Mouse (Mus musculus): ENCODE measurements around the gene Cldn20.

Gene Cldn20

DNA sequence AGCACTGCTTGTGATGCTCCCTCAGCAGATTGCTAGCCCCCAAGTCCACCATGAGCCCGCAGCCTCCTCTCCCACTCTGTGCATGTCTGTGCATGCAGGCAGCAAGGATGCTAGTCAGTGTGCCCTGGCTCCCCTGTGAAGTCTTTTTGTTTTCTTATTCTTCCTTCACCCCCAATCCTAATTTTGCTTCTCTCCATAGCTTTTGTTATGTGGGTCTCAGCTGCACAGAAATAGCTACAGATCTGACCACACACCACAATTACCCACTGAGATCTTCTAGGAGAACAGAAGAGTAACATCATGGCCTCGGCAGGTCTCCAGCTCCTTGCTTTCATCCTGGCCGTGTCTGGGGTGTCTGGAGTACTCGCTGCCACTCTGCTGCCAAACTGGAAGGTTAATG lies at the start of gene Cldn20:
TSS of gene Cldn20 (plus strand) at position 301 of the 400 bp plus-strand sequence.
- ATAC-seq (ENCODE audit: insufficient number of reproducible peaks, low FRiP score, low TSS enrichment), result no peak

DNA sequence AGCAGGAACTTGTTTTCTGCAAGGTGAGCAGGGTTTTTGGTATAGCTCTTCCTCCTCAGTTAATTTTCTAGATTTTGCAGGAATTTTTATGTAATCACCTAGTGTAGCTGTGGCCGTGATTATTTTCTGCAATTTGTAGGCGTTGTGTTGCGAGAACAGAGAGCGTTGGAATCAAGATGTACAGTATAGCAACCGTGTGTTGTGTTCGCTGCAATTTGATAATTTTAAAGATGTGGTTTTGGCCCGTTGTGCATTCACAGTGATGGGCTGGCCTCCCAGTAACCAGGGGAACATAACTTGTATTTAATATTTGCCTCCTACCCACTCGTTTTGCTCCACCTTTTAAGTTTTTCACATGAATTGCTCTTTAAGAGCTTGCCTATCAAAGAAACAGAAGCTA lies 49.3 kb upstream of the Cldn20 start:
- ATAC-seq (ENCODE audit: insufficient number of reproducible peaks, low FRiP score, low TSS enrichment), result no peak

DNA sequence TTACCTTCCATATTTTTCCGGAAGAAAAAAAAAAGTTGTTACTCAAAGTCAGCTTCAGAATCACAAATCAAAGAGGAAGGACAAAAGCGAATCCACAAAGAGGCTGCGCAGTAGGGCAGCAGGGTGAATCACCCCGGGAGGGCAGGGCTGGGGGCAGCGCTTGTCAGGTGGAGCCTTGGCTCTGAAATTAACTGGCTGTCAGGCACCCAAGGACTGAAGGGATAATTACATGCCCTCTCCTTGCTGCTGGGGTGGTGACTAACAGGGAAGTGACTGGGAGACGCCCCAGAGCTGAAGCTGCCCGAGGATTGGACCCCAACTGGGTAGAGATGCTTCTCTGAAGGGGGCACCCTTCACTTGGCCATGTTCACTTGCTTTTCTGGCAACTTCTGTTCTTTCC lies 46.5 kb upstream of the Cldn20 start:
- ATAC-seq (ENCODE audit: insufficient number of reproducible peaks, low FRiP score, low TSS enrichment), result no peak

GRCm38 (mm10) chr17:3487211-3487610 lies 45.1 kb upstream of the Cldn20 start:
- ATAC-seq (ENCODE audit: insufficient number of reproducible peaks, low FRiP score, low TSS enrichment), result no peak

DNA sequence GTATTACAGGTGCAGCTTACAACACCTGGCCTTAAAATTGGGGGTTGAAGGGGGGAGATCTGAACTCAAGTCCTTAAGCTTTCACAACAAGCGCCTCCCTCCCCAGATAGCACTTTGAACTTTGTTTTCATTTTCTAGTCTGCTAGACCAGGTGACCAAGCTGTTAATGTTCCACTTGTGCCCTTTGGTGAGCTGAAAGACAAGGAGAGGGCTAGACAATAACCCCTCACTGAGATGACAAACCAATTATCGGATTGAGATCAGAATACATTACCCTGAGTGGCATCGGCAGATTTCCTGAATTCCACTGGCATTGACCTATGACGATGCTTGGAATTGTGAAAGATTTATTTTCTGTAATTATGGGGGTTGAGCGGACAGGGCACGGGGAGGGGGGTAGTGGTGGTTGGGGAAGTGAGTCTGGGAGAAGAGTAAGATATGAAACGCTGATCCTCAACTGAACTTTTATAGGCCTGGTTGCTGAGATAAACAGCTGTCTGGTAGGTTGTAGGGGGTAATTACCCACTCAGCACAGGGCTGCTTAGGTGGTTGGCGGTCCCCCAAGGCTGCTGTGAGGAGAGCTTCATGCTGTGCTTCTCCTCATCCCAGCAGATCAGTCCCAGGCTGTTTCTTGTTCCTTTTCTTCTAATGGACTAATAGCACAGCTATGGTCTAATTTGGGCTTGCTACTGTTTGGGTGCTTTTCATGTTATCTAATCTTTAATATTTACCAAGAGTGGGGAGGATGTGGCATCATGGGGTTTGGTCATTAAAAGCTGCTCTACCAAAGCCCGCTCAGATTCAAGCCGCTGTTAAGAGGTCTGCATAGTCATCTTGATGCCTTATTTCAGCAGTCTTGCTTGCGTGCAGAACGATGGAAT lies 44.4 kb upstream of the Cldn20 start:
- no peak for ATAC-seq (ENCODE audit: insufficient number of reproducible peaks, low FRiP score, low TSS enrichment)

DNA sequence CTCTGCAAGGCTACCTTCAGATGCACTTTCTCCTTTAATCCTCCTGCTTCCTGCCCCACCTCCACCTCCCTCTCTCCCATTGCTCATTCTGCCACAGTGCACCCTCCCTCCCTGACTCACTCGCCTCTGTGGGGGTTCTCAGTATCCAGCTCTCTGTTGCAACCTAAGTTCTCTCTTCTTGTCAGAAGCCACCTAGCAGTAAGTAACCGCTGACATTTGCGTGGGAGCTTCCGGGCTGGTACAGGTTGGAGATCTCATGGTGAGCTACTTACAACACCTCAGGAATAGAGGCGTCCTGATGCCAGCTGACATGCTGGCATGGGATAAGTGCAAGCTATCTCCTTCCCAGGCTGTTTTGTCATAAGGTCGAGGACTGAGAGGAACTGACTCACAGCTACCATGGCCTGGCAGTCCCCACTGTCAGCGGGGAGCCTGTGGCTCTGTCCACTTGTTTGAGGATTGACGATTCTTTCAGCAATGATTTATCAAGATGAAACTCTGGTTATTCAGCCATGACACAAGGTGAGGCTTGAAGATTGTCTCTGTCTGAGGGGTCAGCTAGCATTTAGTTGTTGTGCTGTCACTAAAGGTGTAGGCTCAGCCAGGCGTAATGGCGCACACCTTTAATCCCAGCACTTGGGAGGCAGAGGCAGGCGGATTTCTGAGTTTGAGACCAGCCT lies 42.0 kb upstream of the Cldn20 start:
- ATAC-seq (ENCODE audit: insufficient number of reproducible peaks, low FRiP score, low TSS enrichment), result no peak

- ATAC-seq (ENCODE audit: insufficient number of reproducible peaks, low FRiP score, low TSS enrichment), result no peak
Observed at GRCm38 (mm10) chr17:3491065-3491464, 41.3 kb upstream of the Cldn20 start.

GRCm38 (mm10) chr17:3491667-3492066 lies 40.7 kb upstream of the Cldn20 start:
- no peak for ATAC-seq (ENCODE audit: insufficient number of reproducible peaks, low FRiP score, low TSS enrichment)

DNA sequence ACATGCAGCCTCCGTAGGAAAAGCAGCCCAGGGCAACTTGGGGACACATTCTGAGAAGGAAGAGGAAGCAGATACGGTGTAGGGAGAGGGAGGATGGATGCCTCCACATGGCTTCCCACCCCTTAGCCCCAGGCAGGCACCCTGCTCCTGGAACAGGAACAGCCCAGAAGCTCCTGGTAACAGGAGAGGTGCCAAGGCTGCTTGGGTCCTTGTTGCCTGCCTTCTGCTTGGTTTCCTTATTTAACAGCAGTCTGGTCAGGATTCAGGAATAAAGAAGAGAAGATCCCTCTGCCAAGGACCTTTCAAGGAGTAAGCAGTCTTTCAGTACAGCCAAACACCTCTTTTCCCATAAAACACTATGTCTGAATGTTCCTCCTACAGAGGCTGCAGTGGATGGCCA lies 36.8 kb upstream of the Cldn20 start:
- ATAC-seq (ENCODE audit: insufficient number of reproducible peaks, low FRiP score, low TSS enrichment), result no peak

DNA sequence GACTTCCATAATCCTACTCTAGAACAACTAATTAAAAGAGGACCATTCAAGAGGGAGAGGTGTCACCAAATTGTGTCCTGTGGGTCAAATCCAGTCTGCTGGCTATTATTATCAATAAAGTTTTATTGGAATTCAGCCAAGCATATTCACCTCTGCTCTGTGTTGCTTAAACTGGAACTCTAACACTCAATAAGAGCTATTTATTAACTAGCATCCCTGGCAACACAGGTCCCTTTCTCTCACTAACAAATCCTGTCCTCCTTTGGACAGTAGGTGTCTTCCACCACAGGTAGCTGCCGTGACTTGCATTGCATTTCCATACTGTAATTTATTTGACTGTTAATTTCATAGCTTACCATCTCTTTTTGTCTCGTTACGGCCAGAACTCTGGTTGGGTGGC lies 36.3 kb upstream of the Cldn20 start:
- ATAC-seq (ENCODE audit: insufficient number of reproducible peaks, low FRiP score, low TSS enrichment), result no peak

DNA sequence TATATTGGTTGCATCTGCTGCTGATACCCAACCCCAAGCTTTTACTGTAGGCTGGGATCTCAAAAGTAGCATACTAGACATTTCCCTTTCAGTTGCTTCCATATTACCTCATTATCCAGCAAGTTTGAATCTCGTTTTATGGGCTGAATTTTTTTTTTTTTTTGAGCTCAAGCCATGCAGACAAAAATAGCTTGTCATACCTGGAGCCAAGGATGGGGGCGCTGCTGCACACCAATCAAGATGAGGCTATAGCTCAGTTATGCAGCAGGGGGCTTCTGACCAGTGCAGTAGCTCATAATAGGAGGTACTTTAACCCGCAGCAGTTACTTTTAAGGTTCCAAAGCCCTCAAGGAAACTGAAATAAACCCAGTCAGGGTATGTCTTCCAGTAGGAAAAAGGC lies 34.3 kb upstream of the Cldn20 start:
- ATAC-seq (ENCODE audit: insufficient number of reproducible peaks, low FRiP score, low TSS enrichment), result no peak

DNA sequence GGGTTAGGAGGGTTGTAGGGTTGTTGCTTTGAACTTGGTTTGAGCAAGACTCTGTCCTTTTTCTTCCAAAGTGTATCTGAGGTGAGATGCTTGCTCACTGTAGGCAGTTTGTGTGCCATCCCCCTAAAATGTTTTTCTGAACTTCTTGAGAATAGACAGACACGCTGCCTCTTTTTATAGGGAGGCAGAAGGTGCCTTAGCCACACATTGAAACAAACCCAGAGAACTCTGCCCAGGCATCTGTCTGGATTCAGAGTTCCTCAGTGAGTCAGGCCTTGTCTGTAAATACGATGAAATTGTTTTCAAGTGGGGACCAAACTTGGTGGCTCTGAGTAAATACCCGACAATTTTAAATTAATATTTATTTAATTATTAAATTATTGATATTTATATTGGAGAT lies 33.8 kb upstream of the Cldn20 start:
- no peak for ATAC-seq (ENCODE audit: insufficient number of reproducible peaks, low FRiP score, low TSS enrichment)

DNA sequence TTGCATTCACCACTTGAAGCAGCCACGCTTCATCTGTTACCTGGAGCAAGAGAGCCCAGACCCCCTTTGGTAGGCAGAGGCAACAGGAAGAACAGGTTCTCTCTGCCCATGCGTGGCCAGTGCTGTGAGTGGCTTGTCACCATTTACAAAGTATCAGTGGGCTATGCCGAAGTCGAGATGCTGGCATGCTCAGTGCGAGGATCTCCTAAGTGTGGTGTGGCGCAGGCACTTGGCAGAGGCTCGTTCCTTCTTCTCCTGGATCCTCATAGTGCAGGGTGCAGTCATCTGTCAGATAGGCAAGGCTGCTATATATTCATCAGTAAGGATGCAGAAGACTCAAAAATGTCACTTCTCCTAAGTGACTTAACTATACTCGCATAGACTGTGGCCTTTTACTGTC lies 32.9 kb upstream of the Cldn20 start:
- no peak for ATAC-seq (ENCODE audit: insufficient number of reproducible peaks, low FRiP score, low TSS enrichment)

- ATAC-seq (ENCODE audit: insufficient number of reproducible peaks, low FRiP score, low TSS enrichment), result no peak
Observed at GRCm38 (mm10) chr17:3500076-3500475, 32.3 kb upstream of the Cldn20 start.

- ATAC-seq (ENCODE audit: insufficient number of reproducible peaks, low FRiP score, low TSS enrichment), result no peak
Observed at GRCm38 (mm10) chr17:3500936-3501335, 31.4 kb upstream of the Cldn20 start.

DNA sequence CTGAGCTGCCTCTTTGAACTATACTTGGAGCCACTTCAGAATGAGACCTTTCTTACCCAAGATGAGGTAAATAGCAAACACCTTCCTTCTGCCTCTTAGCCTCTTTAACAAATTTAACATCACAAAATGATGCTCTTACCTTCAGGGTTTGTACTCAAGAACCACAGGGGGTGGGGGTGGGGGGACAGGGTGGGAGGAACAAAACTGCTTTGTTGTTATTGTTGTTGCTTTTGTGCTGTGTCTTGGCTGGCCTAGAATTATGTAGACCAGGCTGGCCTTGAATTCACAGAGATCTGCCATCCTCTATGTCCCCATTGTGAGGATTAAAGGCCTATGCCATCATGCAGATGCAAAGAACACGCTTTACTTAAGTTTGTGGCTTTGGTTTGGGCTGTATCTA lies 26.6 kb upstream of the Cldn20 start:
- ATAC-seq (ENCODE audit: insufficient number of reproducible peaks, low FRiP score, low TSS enrichment), result no peak

DNA sequence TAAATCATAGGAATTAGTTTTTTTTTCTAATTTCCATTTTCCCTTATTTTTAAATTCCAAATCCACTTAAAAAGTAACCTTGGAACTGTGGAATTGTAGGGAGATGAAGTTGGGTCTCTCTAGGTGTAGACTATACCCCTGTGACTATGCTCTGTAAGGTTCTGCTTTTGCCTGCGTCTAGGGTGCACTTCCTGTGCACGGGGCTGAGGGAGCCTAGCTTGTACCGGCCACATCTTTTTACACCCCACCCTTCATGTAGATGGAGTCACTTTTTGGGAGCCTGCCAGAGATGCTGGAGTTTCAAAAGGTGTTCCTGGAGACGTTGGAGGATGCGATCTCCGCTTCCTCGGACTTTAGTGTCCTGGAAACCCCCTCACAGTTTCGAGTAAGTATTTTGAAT lies 25.8 kb upstream of the Cldn20 start:
- no peak for ATAC-seq (ENCODE audit: insufficient number of reproducible peaks, low FRiP score, low TSS enrichment)

- peak; percentile 45; the same call in 1 of the 2 replicates for ATAC-seq (ENCODE audit: insufficient number of reproducible peaks, low FRiP score, low TSS enrichment)
Observed at GRCm38 (mm10) chr17:3509841-3510240, 22.5 kb upstream of the Cldn20 start.

GRCm38 (mm10) chr17:3514316-3514715 lies 18.0 kb upstream of the Cldn20 start:
- ATAC-seq (ENCODE audit: insufficient number of reproducible peaks, low FRiP score, low TSS enrichment), result no peak

GRCm38 (mm10) chr17:3515851-3516250 lies 16.5 kb upstream of the Cldn20 start:
- no peak for ATAC-seq (ENCODE audit: insufficient number of reproducible peaks, low FRiP score, low TSS enrichment)

DNA sequence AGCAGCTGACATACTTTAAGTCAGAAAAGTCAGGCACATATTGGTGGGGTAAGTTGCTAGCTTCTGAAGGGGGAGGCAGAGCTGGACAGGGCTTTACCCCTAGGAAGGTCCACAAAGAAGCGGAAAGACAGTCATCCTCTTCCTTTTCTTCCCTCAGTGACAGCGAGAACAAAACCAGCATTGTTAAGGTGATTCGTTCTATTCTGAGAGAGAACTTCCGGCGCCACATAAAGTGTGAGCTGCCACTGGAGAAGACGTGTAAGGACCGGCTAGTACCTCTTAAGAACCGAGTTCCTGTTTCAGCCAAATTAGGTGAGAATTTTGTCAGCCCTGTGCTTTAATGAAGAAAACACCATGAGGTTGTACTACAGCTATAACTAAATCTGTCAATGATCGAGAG lies 15.9 kb upstream of the Cldn20 start:
- no peak for ATAC-seq (ENCODE audit: insufficient number of reproducible peaks, low FRiP score, low TSS enrichment)

- ATAC-seq (ENCODE audit: insufficient number of reproducible peaks, low FRiP score, low TSS enrichment), result no peak
Observed at GRCm38 (mm10) chr17:3520344-3520743, 12.0 kb upstream of the Cldn20 start.

Measured in cerebellum, adult (tissue).